Mouse (Mus musculus): Measurements from ENCODE around the gene Sik3.
A peak's percentile ranks its signal among the peaks of the same experiment; 100 is the strongest.
"Not testable (repeated sequence)": the region's sequence is repeated elsewhere in the genome, so short reads cannot be mapped to it uniquely, and the experiment has no call there.

Sik3 gene

GRCm38 (mm10) chr9:46106105-46106504 lies 93.5 kb downstream of the Sik3 start:
- DNase-seq (ENCODE audit: low spot score) = no peak

GRCm38 (mm10) chr9:46110648-46111047 lies 98.0 kb downstream of the Sik3 start:
- no peak for DNase-seq (ENCODE audit: low spot score)

- no peak for DNase-seq (ENCODE audit: low spot score)
These were observed 98.7 kb downstream of the Sik3 start for GRCm38 (mm10) chr9:46111334-46111733.

- no peak for DNase-seq (ENCODE audit: low spot score)
These were observed 99.6 kb downstream of the Sik3 start for GRCm38 (mm10) chr9:46112246-46112645.

- no peak for DNase-seq (ENCODE audit: low spot score)
These were observed 106.3 kb downstream of the Sik3 start for GRCm38 (mm10) chr9:46118844-46119385.

GRCm38 (mm10) chr9:46119943-46120441 lies 107.4 kb downstream of the Sik3 start:
- DNase-seq (ENCODE audit: low spot score) = peak; percentile 87

- DNase-seq (ENCODE audit: low spot score) = no peak
These were observed 108.0 kb downstream of the Sik3 start for GRCm38 (mm10) chr9:46120468-46121253.

- DNase-seq (ENCODE audit: low spot score) = no peak
These were observed 108.9 kb downstream of the Sik3 start for GRCm38 (mm10) chr9:46121486-46121885.

GRCm38 (mm10) chr9:46122731-46123130 lies 110.1 kb downstream of the Sik3 start:
- no peak for DNase-seq (ENCODE audit: low spot score)

- DNase-seq (ENCODE audit: low spot score) = no peak
These were observed 113.7 kb downstream of the Sik3 start for GRCm38 (mm10) chr9:46126295-46126694.

- DNase-seq (ENCODE audit: low spot score) = no peak
These were observed 114.7 kb downstream of the Sik3 start for GRCm38 (mm10) chr9:46127326-46127725.

- DNase-seq (ENCODE audit: low spot score) = no peak
These were observed 116.6 kb downstream of the Sik3 start for GRCm38 (mm10) chr9:46129241-46129640.

GRCm38 (mm10) chr9:46132821-46133220 lies 120.2 kb downstream of the Sik3 start:
- not testable (repeated sequence) for DNase-seq (ENCODE audit: low spot score)

- DNase-seq (ENCODE audit: low spot score) = no peak
These were observed 126.2 kb downstream of the Sik3 start for GRCm38 (mm10) chr9:46138831-46139230.

GRCm38 (mm10) chr9:46140811-46141210 lies 128.2 kb downstream of the Sik3 start:
- no peak for DNase-seq (ENCODE audit: low spot score)

GRCm38 (mm10) chr9:46142031-46142430 lies 129.4 kb downstream of the Sik3 start:
- DNase-seq (ENCODE audit: low spot score) = peak; percentile 11

GRCm38 (mm10) chr9:46142492-46142891 lies 129.9 kb downstream of the Sik3 start:
- peak; percentile 6 for DNase-seq (ENCODE audit: low spot score)

- peak; percentile 31 for DNase-seq (ENCODE audit: low spot score)
These were observed 132.4 kb downstream of the Sik3 start for GRCm38 (mm10) chr9:46144976-46145375.

- peak; percentile 33 for DNase-seq (ENCODE audit: low spot score)
These were observed 133.8 kb downstream of the Sik3 start for GRCm38 (mm10) chr9:46146437-46146836.

GRCm38 (mm10) chr9:46148723-46149122 lies 136.1 kb downstream of the Sik3 start:
- no peak for DNase-seq (ENCODE audit: low spot score)

- DNase-seq (ENCODE audit: low spot score) = peak; percentile 29
These were observed 136.8 kb downstream of the Sik3 start for GRCm38 (mm10) chr9:46149392-46149791.

- DNase-seq (ENCODE audit: low spot score) = peak; percentile 41
These were observed 137.5 kb downstream of the Sik3 start for GRCm38 (mm10) chr9:46150116-46150515.

GRCm38 (mm10) chr9:46150890-46151703 lies 138.5 kb downstream of the Sik3 start:
- peak; percentile 23 for DNase-seq (ENCODE audit: low spot score)
